Comparison of ENCODE assay signal across 27 mouse cellular contexts in the genomic region with DNA sequence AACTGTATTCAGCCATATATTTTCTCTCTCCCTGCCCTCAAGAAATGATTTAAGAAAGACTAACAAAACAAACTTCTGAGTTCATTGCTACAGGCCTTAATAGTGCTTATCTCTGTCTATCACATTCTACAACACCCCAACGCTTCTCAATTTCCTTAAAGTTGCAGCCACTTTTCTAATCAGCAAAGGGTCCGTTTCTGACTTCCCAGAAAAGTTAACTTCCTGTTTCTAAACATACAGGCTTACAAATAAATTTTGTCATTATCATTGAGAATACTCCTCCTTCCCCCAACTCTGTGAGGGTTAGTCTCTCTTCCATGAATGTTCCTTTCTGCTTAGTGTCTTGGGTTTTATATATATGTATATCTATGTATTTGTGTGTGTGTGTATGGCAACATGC. TPM values are rescaled to one million over a fixed set of nuclear protein-coding genes. Genes with fewer than 3 reads are reported as not detected.
DNase-seq lines count a peak whose midpoint lies in the region; ATAC-seq and TF ChIP-seq lines count a peak whose summit lies in the region.
"Had no signal": no experiment of that assay in that cellular context is flagged by ENCODE, and none has a peak within 500 bp of the region (broad histone marks: within the 10 kb centered on the region; RNA-seq: fewer than 3 reads in every experiment).

No protein-coding gene starts in this region.

- peak overlapping the region; percentile 82 for H3K27ac ChIP-seq in liver, embryonic 12.5 days
- peak overlapping the region; percentile 64 for H3K27ac ChIP-seq in liver, postnatal 0 days (ENCODE audit: low read depth)
- H3K27ac ChIP-seq in midbrain, embryonic 14.5 days (replicated peaks; ENCODE audit: low read depth, low read length) = no peak overlapping the region
- H3K27ac ChIP-seq: embryonic facial prominence, embryonic 10.5 days; embryonic facial prominence, embryonic 15.5 days; forebrain, embryonic 12.5 days; hindbrain, embryonic 12.5 days; limb, embryonic 12.5 days; stomach, embryonic 15.5 days had no signal

- DNase-seq in MEL-GATA-1-ER (ENCODE audit: extremely low read depth, low read depth) = peak; percentile 98
- no peak for DNase-seq in liver, postnatal 0 days
- DNase-seq in frontal cortex, postnatal 36 days (ENCODE audit: low spot score in 2 of 2) = no peak
- DNase-seq in frontal cortex, postnatal 14 days (ENCODE audit: low spot score in 2 of 2) = no peak
- no peak for DNase-seq in midbrain, embryonic 14.5 days
- DNase-seq: adrenal gland, postnatal 14 days; cerebellum, adult 18-20 months; cerebellum, postnatal 10 days; gastrocnemius, postnatal 25 days; heart, postnatal 36 days; kidney, adult 8-10 months; kidney, postnatal 10 days; lung, adult 18-20 months; lung, postnatal 4 days; right cerebral cortex, postnatal 25 days had no signal

- H3K4me1 ChIP-seq in liver, embryonic 12.5 days = peaks cover 72% of the 10 kb centered on the region
- H3K4me1 ChIP-seq in liver, postnatal 0 days (ENCODE audit: insufficient read depth) = peaks cover 23% of the 10 kb centered on the region
- peaks cover 17% of the 10 kb centered on the region for H3K4me1 ChIP-seq in midbrain, embryonic 14.5 days (ENCODE audit: control insufficient read depth, insufficient read depth, low read length)

- H3K4me2 ChIP-seq in liver, embryonic 12.5 days = peak overlapping the region; percentile 27
- H3K4me2 ChIP-seq in liver, postnatal 0 days (ENCODE audit: low read depth, low read length) = no peak overlapping the region
- no peak overlapping the region for H3K4me2 ChIP-seq in midbrain, embryonic 14.5 days (ENCODE audit: low read length)
- H3K4me2 ChIP-seq: embryonic facial prominence, embryonic 15.5 days; forebrain, embryonic 12.5 days; heart, embryonic 11.5 days; hindbrain, embryonic 12.5 days; limb, embryonic 12.5 days; midbrain, embryonic 11.5 days; stomach, embryonic 15.5 days had no signal

- ATAC-seq in liver, embryonic 12.5 days = no peak
- ATAC-seq in liver, postnatal 0 days = no peak
- ATAC-seq in midbrain, embryonic 14.5 days (ENCODE audit: low FRiP score, low TSS enrichment) = no peak
- ATAC-seq: intestine, embryonic 16.5 days; lung, postnatal 0 days had no signal

- TF ChIP-seq CTCF in liver, postnatal 0 days (IDR thresholded peaks at IDR 0.05; ENCODE audit: low read depth) = no peak

- no peaks in the 10 kb centered on the region for H3K27me3 ChIP-seq in liver, embryonic 12.5 days (replicated peaks)
- H3K27me3 ChIP-seq in liver, postnatal 0 days (ENCODE audit: insufficient read depth, low read length) = no peaks in the 10 kb centered on the region
- H3K27me3 ChIP-seq in midbrain, embryonic 14.5 days (ENCODE audit: control insufficient read depth, insufficient read depth, low read length) = no peaks in the 10 kb centered on the region
- H3K27me3 ChIP-seq: CH12.LX; embryonic facial prominence, embryonic 15.5 days; forebrain, embryonic 12.5 days; hindbrain, embryonic 12.5 days; limb, embryonic 12.5 days; stomach, embryonic 15.5 days had no signal

- no peak overlapping the region for H3K4me3 ChIP-seq in liver, embryonic 12.5 days
- no peak overlapping the region for H3K4me3 ChIP-seq in liver, postnatal 0 days (ENCODE audit: low read depth, low read length)
- no peak overlapping the region for H3K4me3 ChIP-seq in midbrain, embryonic 14.5 days (replicated peaks; ENCODE audit: low read depth, low read length)
- H3K4me3 ChIP-seq: embryonic facial prominence, embryonic 10.5 days; embryonic facial prominence, embryonic 15.5 days; forebrain, embryonic 12.5 days; hindbrain, embryonic 12.5 days; limb, embryonic 12.5 days; stomach, embryonic 15.5 days had no signal

- 0 out of 2 replicates have a peak, but pooled peaks cover 5% of the 10 kb centered on the region for H3K36me3 ChIP-seq in liver, embryonic 12.5 days
- peaks cover 4% of the 10 kb centered on the region; the same call in 1 of the 2 replicates for H3K36me3 ChIP-seq in liver, postnatal 0 days (replicated peaks; ENCODE audit: insufficient read depth, low read length)
- H3K36me3 ChIP-seq in midbrain, embryonic 14.5 days (ENCODE audit: control insufficient read depth, insufficient read depth, low read length) = no peaks in the 10 kb centered on the region
- H3K36me3 ChIP-seq: embryonic facial prominence, embryonic 15.5 days; hindbrain, embryonic 12.5 days; stomach, embryonic 15.5 days had no signal

- WGBS in liver, embryonic 12.5 days (ENCODE audit: insufficient replicate concordance) = 11% methylated on average over 2 of the region's 2 CpGs
- WGBS in liver, postnatal 0 days (ENCODE audit: insufficient replicate concordance) = 26% methylated on average over 2 of the region's 2 CpGs
- 95% methylated on average over 2 of the region's 2 CpGs for WGBS in midbrain, embryonic 14.5 days

- peak; percentile 64; the same call in 1 of the 2 replicates for TF ChIP-seq EP300 in liver, postnatal 0 days (IDR thresholded peaks at IDR 0.05; ENCODE audit: low read depth)

- no peak overlapping the region for H3K9ac ChIP-seq in liver, embryonic 12.5 days
- H3K9ac ChIP-seq in liver, postnatal 0 days (replicated peaks) = no peak overlapping the region
- H3K9ac ChIP-seq in midbrain, embryonic 14.5 days (replicated peaks; ENCODE audit: low read length) = no peak overlapping the region
- H3K9ac ChIP-seq: embryonic facial prominence, embryonic 15.5 days; forebrain, embryonic 12.5 days; hindbrain, embryonic 12.5 days; limb, embryonic 12.5 days; stomach, embryonic 15.5 days had no signal

- H3K9me3 ChIP-seq in liver, embryonic 12.5 days (replicated peaks) = no peaks in the 10 kb centered on the region
- H3K9me3 ChIP-seq in liver, postnatal 0 days (ENCODE audit: low read length) = no peaks in the 10 kb centered on the region
- no peaks in the 10 kb centered on the region for H3K9me3 ChIP-seq in midbrain, embryonic 14.5 days (ENCODE audit: control insufficient read depth, low read length)
- H3K9me3 ChIP-seq: embryonic facial prominence, embryonic 10.5 days; embryonic facial prominence, embryonic 15.5 days; forebrain, embryonic 12.5 days; hindbrain, embryonic 12.5 days; limb, embryonic 12.5 days; stomach, embryonic 15.5 days had no signal

RNA-seq across cellular contexts. Expression of gene Zfp106, which starts 1.7 kb away (rescaled TPM):
- 41.9 and 43.4 TPM in 2 replicates for polyA plus RNA-seq in liver, embryonic 12.5 days (2016; fragmentation: Nextera tagmentation; extraction: Ambion mirVana)
- 14.9 and 18.8 TPM in 2 replicates for polyA plus RNA-seq in liver, postnatal 0 days (2015; fragmentation: Nextera tagmentation; extraction: Ambion mirVana)
- polyA plus RNA-seq in midbrain, embryonic 14.5 days (2014; fragmentation: Nextera tagmentation; extraction: Ambion mirVana) = 46.6 and 53.6 TPM in 2 replicates

RNA-seq across cellular contexts. Expression of gene Snap23, which starts 2.1 kb away (rescaled TPM):
- 48.5 and 49.6 TPM in 2 replicates for polyA plus RNA-seq in liver, embryonic 12.5 days (2016; fragmentation: Nextera tagmentation; extraction: Ambion mirVana)
- polyA plus RNA-seq in liver, postnatal 0 days (2015; fragmentation: Nextera tagmentation; extraction: Ambion mirVana) = 17.2 TPM in 2 replicates
- polyA plus RNA-seq in midbrain, embryonic 14.5 days (2014; fragmentation: Nextera tagmentation; extraction: Ambion mirVana) = 11.9 and 20.2 TPM in 2 replicates

RNA-seq across cellular contexts. Expression of gene Haus2, which starts 43.8 kb away (rescaled TPM):
- 21.7 and 21.8 TPM in 2 replicates for polyA plus RNA-seq in liver, embryonic 12.5 days (2016; fragmentation: Nextera tagmentation; extraction: Ambion mirVana)
- polyA plus RNA-seq in liver, postnatal 0 days (2015; fragmentation: Nextera tagmentation; extraction: Ambion mirVana) = 7.9 and 9.0 TPM in 2 replicates
- polyA plus RNA-seq in midbrain, embryonic 14.5 days (2014; fragmentation: Nextera tagmentation; extraction: Ambion mirVana) = 27.4 and 32.6 TPM in 2 replicates

RNA-seq across cellular contexts. Expression of gene Lrrc57, which starts 44.0 kb away (rescaled TPM):
- polyA plus RNA-seq in liver, embryonic 12.5 days (2016; fragmentation: Nextera tagmentation; extraction: Ambion mirVana) = 16.0 and 18.0 TPM in 2 replicates
- 9.6 and 10.0 TPM in 2 replicates for polyA plus RNA-seq in liver, postnatal 0 days (2015; fragmentation: Nextera tagmentation; extraction: Ambion mirVana)
- polyA plus RNA-seq in midbrain, embryonic 14.5 days (2014; fragmentation: Nextera tagmentation; extraction: Ambion mirVana) = 25.1 and 26.5 TPM in 2 replicates
